Mouse (Mus musculus): ENCODE measurements around the gene Drd2. TPM values are rescaled to one million over a fixed set of nuclear protein-coding genes. Genes with fewer than 3 reads are reported as not detected.

Drd2 gene
- polyA plus RNA-seq, 1 experiment, result 0.05 TPM

DNA sequence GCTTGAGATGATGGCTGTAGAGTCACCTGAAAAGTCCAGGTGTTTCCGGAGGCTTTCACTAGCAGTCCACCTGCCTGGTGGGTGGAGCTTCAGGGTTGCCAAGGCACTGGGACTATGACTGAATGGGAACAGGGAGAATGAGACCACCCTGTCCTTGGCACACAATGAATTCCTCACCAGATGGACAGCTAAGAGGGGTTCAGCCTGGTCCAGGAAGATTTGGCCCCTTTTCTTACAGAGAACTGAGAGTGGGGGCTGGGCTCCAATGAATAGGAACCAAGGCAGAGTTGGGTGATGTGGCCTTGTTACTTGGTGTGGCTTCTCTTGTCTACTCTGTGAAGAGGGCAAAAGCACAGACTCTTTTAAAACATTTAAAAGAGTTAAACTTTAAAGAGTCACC is 112.0 kb downstream of the Drd2 start:
- DNase-seq (ENCODE audit: low read depth), result no peak

GRCm38 (mm10) chr9:49456136-49456535 is 115.7 kb downstream of the Drd2 start:
- DNase-seq (ENCODE audit: low read depth), result no peak

Other genes starting within 250 kb of the Drd2 start
- not detected in 2 replicates for gene Gm4894, start 90.1 kb upstream of the Drd2 start, polyA plus RNA-seq (2012; rRNA removed)
- 0.15 and 0.22 TPM in 2 replicates for gene Ankk1, start 86.4 kb downstream of the Drd2 start, polyA plus RNA-seq (2012; rRNA removed)
- 2.3 and 2.7 TPM in 2 replicates for gene Ttc12, start 145.6 kb downstream of the Drd2 start, polyA plus RNA-seq (2012; rRNA removed)